Mouse (Mus musculus) layer of hippocampus, adult 9-11 months (tissue): ENCODE data around the gene Zbtb42.

Experiments used
- DNase-seq: peaks from one replicate; pipeline ENCODE4 v3.0.0; 2022

The Zbtb42 gene

GRCm38 (mm10) chr12:112693185-112694126, 14.8 kb downstream of the Zbtb42 start:
- peak; percentile 94 for DNase-seq

- no peak for DNase-seq
Observed at GRCm38 (mm10) chr12:112694127-112694475, 15.5 kb downstream of the Zbtb42 start.

GRCm38 (mm10) chr12:112696806-112697425, 18.3 kb downstream of the Zbtb42 start:
- no peak for DNase-seq

- DNase-seq: no peak
Observed at GRCm38 (mm10) chr12:112700522-112700921, 21.9 kb downstream of the Zbtb42 start.

GRCm38 (mm10) chr12:112702374-112703320, 24.0 kb downstream of the Zbtb42 start:
- DNase-seq: no peak

- peak; percentile 85 for DNase-seq
Observed at GRCm38 (mm10) chr12:112706704-112707572, 28.3 kb downstream of the Zbtb42 start.

GRCm38 (mm10) chr12:112707573-112707869, 28.9 kb downstream of the Zbtb42 start:
- DNase-seq: no peak

GRCm38 (mm10) chr12:112713984-112714383, 35.4 kb downstream of the Zbtb42 start:
- peak; percentile 62 for DNase-seq

GRCm38 (mm10) chr12:112717140-112717539, 38.5 kb downstream of the Zbtb42 start:
- DNase-seq: no peak

- no peak for DNase-seq
Observed at GRCm38 (mm10) chr12:112718995-112719394, 40.4 kb downstream of the Zbtb42 start.

GRCm38 (mm10) chr12:112720216-112720615, 41.6 kb downstream of the Zbtb42 start, which contains the start of gene Cep170b:
TSS of gene Cep170b (plus strand) at chr12:112720455.
- DNase-seq: no peak

- DNase-seq: no peak
Observed at GRCm38 (mm10) chr12:112720890-112721423, 42.3 kb downstream of the Zbtb42 start.

- DNase-seq: no peak
Observed at GRCm38 (mm10) chr12:112721424-112722239, 43.0 kb downstream of the Zbtb42 start.

GRCm38 (mm10) chr12:112722240-112723027, 43.8 kb downstream of the Zbtb42 start:
- no peak for DNase-seq

GRCm38 (mm10) chr12:112723028-112723330, 44.4 kb downstream of the Zbtb42 start:
- no peak for DNase-seq

- no peak for DNase-seq
Observed at GRCm38 (mm10) chr12:112723445-112723844, 44.8 kb downstream of the Zbtb42 start.

GRCm38 (mm10) chr12:112724077-112724805, 45.6 kb downstream of the Zbtb42 start:
- DNase-seq: peak; percentile 68

GRCm38 (mm10) chr12:112727801-112728200, 49.2 kb downstream of the Zbtb42 start:
- no peak for DNase-seq

GRCm38 (mm10) chr12:112730808-112731207, 52.2 kb downstream of the Zbtb42 start:
- no peak for DNase-seq
